Mouse (Mus musculus) heart, adult 2 months (tissue): ENCODE results near the gene Pigu.

Source experiments
- CTCF ChIP-seq: fragments of 200-600 bp; IDR thresholded peaks from 2 replicates; pipeline ENCODE4 v1.8.1; 2022; ENCODE audit warnings: antibody characterized with exemption, mild to moderate bottlenecking, moderate library complexity
- POLR2A ChIP-seq: fragments of 200-500 bp; IDR thresholded peaks from 2 replicates; pipeline ENCODE4 v1.6.1; 2011; ENCODE audit warnings: mild to moderate bottlenecking, low read depth, low read length, control low read depth; ENCODE audit not compliant: insufficient read depth

DNA sequence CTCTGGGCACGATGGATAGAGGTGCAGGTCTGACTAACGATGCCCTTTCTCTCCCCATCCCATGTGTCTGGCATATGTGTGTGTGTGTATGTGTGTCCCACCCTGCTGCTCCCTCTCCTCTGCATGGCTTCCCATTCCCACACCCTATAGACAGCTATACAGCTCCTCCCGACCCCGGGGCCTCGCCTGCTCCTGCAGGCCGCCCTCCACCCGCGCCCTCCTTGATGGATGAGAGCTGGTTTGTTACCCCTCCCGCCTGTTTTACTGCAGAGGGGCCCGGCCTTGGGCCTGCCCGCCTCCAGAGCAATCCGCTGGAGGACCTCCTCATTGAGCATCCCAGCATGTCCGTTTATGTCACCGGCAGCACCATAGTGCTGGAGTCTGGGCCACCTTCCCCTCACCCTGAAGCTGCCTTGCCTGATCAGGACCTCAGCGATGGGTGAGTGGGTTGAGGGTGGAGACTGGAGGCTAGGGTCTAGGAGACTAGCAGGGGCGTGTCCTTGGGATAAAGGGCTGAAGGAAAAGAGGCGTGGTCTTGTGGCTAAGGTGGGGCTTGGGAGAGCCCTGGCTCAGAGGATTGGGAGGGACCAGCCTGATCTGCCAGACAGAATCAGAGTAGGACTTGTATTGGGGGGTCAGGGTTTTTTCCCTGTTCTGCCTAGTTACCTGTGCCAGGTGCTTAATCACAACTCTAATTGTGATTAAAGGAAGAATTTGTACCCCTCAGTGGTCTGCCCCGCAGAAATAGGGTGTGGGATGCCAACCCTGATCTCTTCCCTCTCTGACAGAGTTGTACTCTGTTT is 28.7 kb upstream of the Pigu start:
- no peak for TF ChIP-seq CTCF
- no peak for TF ChIP-seq POLR2A
